Mouse (Mus musculus) hindbrain, postnatal 0 days (tissue): ENCODE data around the gene Klrb1. TPM values are rescaled to one million over a fixed set of nuclear protein-coding genes. Genes with fewer than 3 reads are reported as not detected.
"Not testable (repeated sequence)": the region's sequence is repeated elsewhere in the genome, so short reads cannot be mapped to it uniquely, and the experiment has no call there.

Experiments
- ATAC-seq: fragments of 200-750 bp; cut with Nextera tagmentation; 2 replicates; pipeline ENCODE4 v1.8.0; 2017; ENCODE audit warnings: mild to moderate bottlenecking, moderate TSS enrichment, moderate library complexity
- DNase-seq: peaks from one replicate; pipeline ENCODE4 v3.0.0-alpha.2; 2015; ENCODE audit warnings: low spot score
- H3K27ac ChIP-seq: fragments of 300-500 bp; sonication (generic); 2 replicates; pipeline ENCODE4 v1.5.1; 2014; ENCODE audit warnings: mild to moderate bottlenecking
- H3K27me3 ChIP-seq: fragments of 300-500 bp; sonication (generic); 2 replicates; pipeline ENCODE4 v1.6.1; 2014; ENCODE audit warnings: low read length, mixed read lengths; ENCODE audit not compliant: insufficient read depth
- H3K36me3 ChIP-seq: fragments of 300-500 bp; sonication (generic); 2 replicates; pipeline ENCODE4 v1.6.1; 2014; ENCODE audit warnings: low read length, mixed read lengths; ENCODE audit not compliant: insufficient read depth
- H3K4me1 ChIP-seq: fragments of 300-500 bp; sonication (generic); 2 replicates; pipeline ENCODE4 v1.6.1; 2014; ENCODE audit warnings: antibody characterized with exemption, low read length, mixed read lengths; ENCODE audit not compliant: insufficient read depth
- H3K4me2 ChIP-seq: fragments of 300-500 bp; sonication (generic); 2 replicates; pipeline ENCODE4 v1.6.1; 2014; ENCODE audit warnings: low read depth, mild to moderate bottlenecking, low read length, moderate library complexity, mixed read lengths
- H3K4me3 ChIP-seq: fragments of 300-500 bp; sonication (generic); 2 replicates; pipeline ENCODE4 v1.5.1; 2014; ENCODE audit warnings: low read length
- H3K9ac ChIP-seq: fragments of 300-500 bp; sonication (generic); replicated peaks from 2 replicates; pipeline ENCODE4 v1.6.1; 2014; ENCODE audit warnings: mild to moderate bottlenecking, low read length, moderate library complexity, mixed read lengths
- H3K9me3 ChIP-seq: fragments of 300-500 bp; sonication (generic); 2 replicates; pipeline ENCODE4 v1.6.1; 2016; ENCODE audit warnings: low read length, mixed read lengths
- CTCF ChIP-seq: IDR thresholded peaks from 2 replicates; pipeline ENCODE4 v1.5.1; 2016; ENCODE audit warnings: antibody characterized with exemption, control low read depth, low read depth
- WGBS: fragments of 180-500 bp; shearing (Covaris S2); extraction: QIAGEN DNeasy Blood & Tissue Kit; methylation state at CpG from one replicate; pipeline ENCODE4 v1.1.7; 2014; 5-methylcytosine and 5-hydroxymethylcytosine counted together
- polyA plus RNA-seq: library from polyadenylated mRNA; unstranded; fragments of >200 nt; fragmentation: Nextera tagmentation; extraction: Ambion mirVana; gene quantifications from 2 replicates; pipeline ENCODE4 v1.2.1, GENCODE M21; 2015
- total RNA-seq: library from RNA; depleted of rRNA; stranded (reverse); fragments of >200 nt; gene quantifications from 2 replicates; pipeline ENCODE4 v1.2.3, GENCODE M21; 2014; rRNA removed

Gene Klrb1
- total RNA-seq = 0.31 and 1.9 TPM in 2 replicates
- 1.1 and 1.2 TPM in 2 replicates for polyA plus RNA-seq

DNA sequence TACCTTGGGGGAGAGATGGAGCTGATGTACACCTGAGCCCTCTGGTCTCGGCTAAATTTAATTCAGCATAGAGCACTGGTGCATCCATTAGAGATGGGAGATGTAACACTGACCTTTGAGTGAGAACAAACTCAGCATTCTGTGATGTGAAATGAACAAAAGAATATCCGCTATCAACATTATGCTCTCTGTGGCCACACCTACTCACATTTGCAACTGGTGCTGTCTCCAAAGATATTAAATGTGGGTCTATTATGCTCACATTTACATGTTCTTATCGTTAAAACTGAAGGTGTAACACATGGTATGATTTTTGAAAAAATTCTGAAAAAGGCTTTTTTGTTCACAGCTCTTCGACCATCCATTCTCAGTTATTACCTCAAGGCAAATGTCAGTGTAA lies at the start of gene Klrb1:
Gene Klrb1, minus strand, starts transcription at position 101 of the 400 bp plus-strand sequence.
- H3K4me2 ChIP-seq = no peak within 1 kb of the TSS
- 88% methylated on average over 4 of the region's 4 CpGs for WGBS
- TF ChIP-seq CTCF = no peak
- DNase-seq = no peak
- H3K27me3 ChIP-seq = no peaks in the 10 kb centered on the region
- H3K36me3 ChIP-seq = no peaks in the 10 kb centered on the region
- H3K9me3 ChIP-seq = no peaks in the 10 kb centered on the region
- H3K9ac ChIP-seq = no peak within 1 kb of the TSS
- no peak for ATAC-seq
- H3K27ac ChIP-seq = no peak within 1 kb of the TSS
- H3K4me3 ChIP-seq = no peak within 1 kb of the TSS
- H3K4me1 ChIP-seq = no peaks in the 10 kb centered on the region

DNA sequence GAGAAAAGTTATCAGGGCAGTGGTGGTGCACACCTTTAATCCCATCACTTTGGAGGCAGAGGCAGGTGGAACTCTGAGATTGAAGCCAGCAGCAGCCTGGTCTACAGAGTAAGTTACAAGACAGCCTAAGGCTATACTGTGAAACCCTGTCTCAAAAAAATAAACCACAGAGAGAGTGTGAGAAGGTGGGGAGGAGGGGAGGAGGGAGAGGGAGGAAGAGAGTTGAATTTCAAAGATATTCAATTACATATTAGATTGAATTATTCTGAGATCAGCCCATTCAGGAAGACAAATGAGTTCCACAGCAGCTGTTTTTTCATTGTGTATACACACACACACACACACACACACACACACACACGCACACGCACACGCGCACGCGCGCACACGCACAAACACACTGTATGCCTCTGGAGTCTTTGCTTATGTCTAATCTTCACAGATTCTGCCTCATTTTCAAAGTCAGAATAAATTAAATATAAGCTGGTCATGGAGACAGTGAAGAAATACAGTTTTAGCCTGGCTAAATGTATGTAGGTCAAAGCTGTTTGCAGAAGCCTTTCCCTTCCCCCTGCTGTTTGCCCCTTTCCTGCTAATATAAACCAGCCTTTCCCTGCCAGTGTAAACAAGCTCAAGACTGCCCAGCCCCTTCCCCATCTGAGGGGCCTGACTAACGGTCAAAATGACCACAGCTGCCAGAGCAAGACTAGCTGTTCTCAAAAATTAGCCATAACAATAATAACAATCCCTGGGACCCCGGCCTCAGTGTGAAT lies 46.8 kb upstream of the Klrb1 start:
- no peaks in the 10 kb centered on the region for H3K36me3 ChIP-seq
- DNase-seq = no peak
- H3K4me3 ChIP-seq = no peak overlapping the region
- no peaks in the 10 kb centered on the region for H3K9me3 ChIP-seq
- no peak overlapping the region for H3K4me2 ChIP-seq
- no peaks in the 10 kb centered on the region for H3K27me3 ChIP-seq
- no peak for TF ChIP-seq CTCF
- WGBS = 82% methylated on average over 10 of the region's 10 CpGs
- H3K9ac ChIP-seq = no peak overlapping the region
- H3K27ac ChIP-seq = no peak overlapping the region
- ATAC-seq = no peak
- H3K4me1 ChIP-seq = no peaks in the 10 kb centered on the region

DNA sequence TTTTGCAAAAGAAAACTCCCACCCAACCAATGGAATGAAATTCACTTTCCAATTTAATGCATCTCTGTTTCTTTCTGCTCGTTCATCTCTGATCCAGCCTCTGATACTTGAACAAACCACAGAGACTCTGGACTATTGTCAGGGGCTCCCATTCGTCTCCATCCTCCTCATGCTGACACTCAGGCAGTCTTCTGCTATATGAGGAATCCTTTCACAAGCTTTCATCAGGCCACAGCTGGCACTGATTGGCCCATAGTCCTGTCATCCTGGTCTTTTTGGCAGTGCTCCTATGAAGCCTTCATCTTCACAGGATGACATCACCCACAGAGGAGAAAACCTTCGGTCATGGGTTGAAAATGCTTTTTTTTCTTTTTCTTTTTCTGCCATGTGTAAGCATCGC lies 45.2 kb upstream of the Klrb1 start:
- no peak for TF ChIP-seq CTCF
- Histone ChIP-seq H3K27ac (no peak overlapping the region), H3K36me3 (no peaks in the 10 kb centered on the region), H3K4me1 (no peaks in the 10 kb centered on the region), H3K9me3 (no peaks in the 10 kb centered on the region), H3K9ac (no peak overlapping the region), H3K27me3 (no peaks in the 10 kb centered on the region), H3K4me2 (no peak overlapping the region), H3K4me3 (no peak overlapping the region)
- no peak for ATAC-seq
- 66% methylated on average over 4 of the region's 4 CpGs for WGBS
- no peak for DNase-seq

DNA sequence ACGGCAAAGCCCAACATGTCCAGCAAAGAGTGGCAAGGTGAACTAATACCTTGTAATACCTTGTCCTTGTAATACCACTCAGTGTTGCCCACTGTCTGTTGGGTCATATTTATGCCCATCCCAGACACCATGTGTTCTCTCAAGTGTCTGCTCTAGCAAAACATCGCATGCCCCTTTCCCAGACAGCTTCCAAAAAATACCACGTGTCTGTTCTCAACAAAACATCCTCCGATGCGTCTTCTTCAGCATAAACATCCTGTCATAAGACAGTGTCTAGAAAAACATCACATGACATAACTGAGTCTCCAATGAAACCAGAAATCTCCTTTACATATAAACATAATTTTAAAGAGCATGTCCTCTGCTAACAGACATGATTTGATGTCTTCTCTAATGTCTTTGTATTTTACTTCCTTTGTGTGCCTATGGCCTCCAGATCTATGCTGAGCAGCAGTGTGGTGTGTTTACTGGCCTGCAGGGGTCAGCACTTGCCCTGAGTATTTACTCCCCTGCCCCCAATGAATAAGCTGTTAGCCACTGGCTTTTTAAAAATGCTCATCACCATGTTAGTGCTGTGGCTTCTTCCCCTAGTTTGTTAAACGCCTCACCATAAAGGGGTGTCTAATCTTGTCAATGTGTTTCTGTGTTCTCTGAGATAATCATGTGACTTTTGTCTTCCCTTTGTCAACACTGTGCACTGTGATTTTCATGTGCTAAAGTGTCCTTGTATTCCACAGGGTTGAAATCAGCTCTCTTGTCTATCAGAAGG lies 43.8 kb upstream of the Klrb1 start:
- Histone ChIP-seq H3K4me2 (0 out of 2 replicates have a peak overlapping the region, but pooled peaks have one; percentile 13), H3K27ac (peak overlapping the region; percentile 45; the same call in 1 of the 2 replicates)
- H3K9ac ChIP-seq, H3K36me3 ChIP-seq, H3K9me3 ChIP-seq, H3K27me3 ChIP-seq, H3K4me3 ChIP-seq, H3K4me1 ChIP-seq: not testable (repeated sequence)
- DNase-seq (peak; percentile 81), ATAC-seq (peak; percentile 31; the same call in 1 of the 2 replicates)
- peak; percentile 75 for TF ChIP-seq CTCF
- 64% methylated on average over 6 of the region's 6 CpGs for WGBS

DNA sequence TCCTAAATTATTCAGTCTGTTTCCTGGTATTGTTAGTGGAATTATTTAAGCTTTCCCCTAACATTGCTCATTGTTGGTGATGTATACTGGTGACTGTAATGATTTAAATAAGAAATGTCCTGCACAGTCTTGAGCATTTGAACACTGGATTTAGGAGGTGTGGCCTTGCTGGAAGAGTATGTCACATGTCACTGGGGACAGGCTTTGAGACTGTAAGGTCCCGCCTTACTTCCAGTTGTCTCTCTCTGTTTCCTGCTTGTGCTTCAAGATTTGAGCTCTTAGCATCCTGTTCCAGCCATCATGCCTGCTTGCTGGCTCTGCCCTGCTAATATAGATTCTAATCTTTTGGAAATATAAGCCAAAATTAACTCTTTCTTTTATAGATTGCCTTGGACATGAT lies 42.4 kb upstream of the Klrb1 start:
- no peaks in the 10 kb centered on the region for H3K36me3 ChIP-seq
- 80% methylated on average over 1 of the region's 1 CpGs for WGBS
- no peak overlapping the region for H3K4me2 ChIP-seq
- no peak for TF ChIP-seq CTCF
- no peak overlapping the region for H3K4me3 ChIP-seq
- DNase-seq = no peak
- no peak for ATAC-seq
- H3K27ac ChIP-seq = no peak overlapping the region
- H3K4me1 ChIP-seq = no peaks in the 10 kb centered on the region
- H3K9ac ChIP-seq = no peak overlapping the region
- no peaks in the 10 kb centered on the region for H3K27me3 ChIP-seq
- H3K9me3 ChIP-seq = no peaks in the 10 kb centered on the region

DNA sequence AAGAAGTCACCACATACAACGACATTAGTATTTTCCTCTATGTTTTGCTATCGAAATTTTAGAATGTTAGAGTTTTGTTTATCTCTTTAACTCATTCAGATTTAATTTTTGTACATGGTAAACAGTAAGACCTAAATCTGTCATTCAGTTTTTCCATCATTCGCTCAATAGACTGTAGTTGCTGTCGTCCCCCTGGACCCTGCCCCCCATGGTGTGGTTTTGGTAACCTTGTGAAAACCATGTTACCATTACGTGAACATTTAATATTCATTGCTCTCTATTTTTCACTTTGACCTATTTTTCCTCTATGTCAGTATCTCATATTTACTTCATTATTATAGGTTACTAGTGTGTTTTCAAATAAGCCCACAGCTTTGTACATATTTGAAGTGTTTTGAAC lies 41.7 kb upstream of the Klrb1 start:
- Histone ChIP-seq H3K27ac (peak overlapping the region; percentile 57; the same call in 1 of the 2 replicates), H3K4me3 (peak overlapping the region; percentile 43), H3K9ac (peak overlapping the region; percentile 41; the same call in 1 of the 2 replicates), H3K36me3 (no peaks in the 10 kb centered on the region), H3K27me3 (no peaks in the 10 kb centered on the region), H3K4me1 (no peaks in the 10 kb centered on the region), H3K9me3 (no peaks in the 10 kb centered on the region), H3K4me2 (peak overlapping the region; percentile 58)
- ATAC-seq (no peak), DNase-seq (peak; percentile 23)
- no peak for TF ChIP-seq CTCF
- WGBS = 11% methylated on average over 5 of the region's 5 CpGs
